Mouse (Mus musculus) limb, embryonic 14.5 days (tissue): ENCODE measurements around the gene 2410015M20Rik. TPM values are rescaled to one million over a fixed set of nuclear protein-coding genes. Genes with fewer than 3 reads are reported as not detected.
"Not testable (repeated sequence)": the region's sequence is repeated elsewhere in the genome, so short reads cannot be mapped to it uniquely, and the experiment has no call there.

Experiments used
- ATAC-seq: fragments of 200-750 bp; cut with Nextera tagmentation; 2 replicates; pipeline ENCODE4 v1.8.0; 2017; ENCODE audit warnings: low read depth, moderate number of reproducible peaks, moderate TSS enrichment; ENCODE audit not compliant: low FRiP score
- DNase-seq: peaks from one replicate; pipeline ENCODE4 v3.0.0-alpha.2; 2015; ENCODE audit warnings: low spot score
- H3K27ac ChIP-seq: fragments of 300-500 bp; sonication (generic); replicated peaks from 2 replicates; pipeline ENCODE4 v1.5.1; 2014; ENCODE audit warnings: low read depth, mild to moderate bottlenecking, low read length, moderate library complexity, mixed read lengths
- H3K27me3 ChIP-seq: fragments of 300-500 bp; sonication (generic); 2 replicates; pipeline ENCODE4 v1.6.1; 2014; ENCODE audit warnings: low read length, mixed read lengths; ENCODE audit not compliant: control insufficient read depth, insufficient read depth
- H3K36me3 ChIP-seq: fragments of 300-500 bp; sonication (generic); 2 replicates; pipeline ENCODE4 v1.6.1; 2014; ENCODE audit warnings: mild to moderate bottlenecking, low read length, moderate library complexity, mixed read lengths; ENCODE audit not compliant: control insufficient read depth, insufficient read depth
- H3K4me1 ChIP-seq: fragments of 300-500 bp; sonication (generic); 2 replicates; pipeline ENCODE4 v1.6.1; 2014; ENCODE audit warnings: antibody characterized with exemption, low read length, mixed read lengths; ENCODE audit not compliant: control insufficient read depth, insufficient read depth
- H3K4me2 ChIP-seq: fragments of 300-500 bp; sonication (generic); replicated peaks from 2 replicates; pipeline ENCODE4 v1.6.1; 2014; ENCODE audit warnings: low read depth, mild to moderate bottlenecking, low read length, moderate library complexity; ENCODE audit not compliant: severe bottlenecking
- H3K4me3 ChIP-seq: fragments of 300-500 bp; sonication (generic); replicated peaks from 2 replicates; pipeline ENCODE4 v1.5.1; 2014; ENCODE audit warnings: low read length
- H3K9ac ChIP-seq: fragments of 300-500 bp; sonication (generic); 2 replicates; pipeline ENCODE4 v1.6.1; 2014; ENCODE audit warnings: mild to moderate bottlenecking, low read depth, low read length, moderate library complexity; ENCODE audit not compliant: severe bottlenecking
- H3K9me3 ChIP-seq: fragments of 300-500 bp; sonication (generic); 2 replicates; pipeline ENCODE4 v1.6.1; 2016; ENCODE audit warnings: low read length; ENCODE audit not compliant: control insufficient read depth
- POLR2A ChIP-seq: fragments of 200-500 bp; IDR thresholded peaks from 2 replicates; pipeline ENCODE4 v1.8.0; 2012; ENCODE audit warnings: inconsistent platforms, mild to moderate bottlenecking, moderate library complexity, borderline replicate concordance; ENCODE audit not compliant: insufficient read depth, insufficient read length; ENCODE audit errors: extremely low read depth
- WGBS: fragments of 180-500 bp; shearing (Covaris S2); extraction: QIAGEN DNeasy Blood & Tissue Kit; methylation state at CpG from one replicate; pipeline ENCODE4 v1.1.7; 2014; 5-methylcytosine and 5-hydroxymethylcytosine counted together
- polyA plus RNA-seq, 2 experiments: library from polyadenylated mRNA; depleted of rRNA in 1 of 2; stranded (reverse) in 1 of 2; unstranded in 1 of 2; fragments of >200 nt; fragmentation: Nextera tagmentation in 1 of 2; extraction: Ambion mirVana in 1 of 2; gene quantifications; 2 replicates each; pipeline versions ENCODE4 v1.2.1 to v1.2.3; 2012 to 2014

2410015M20Rik gene
- polyA plus RNA-seq, 2 experiments = 141 to 294 TPM

DNA sequence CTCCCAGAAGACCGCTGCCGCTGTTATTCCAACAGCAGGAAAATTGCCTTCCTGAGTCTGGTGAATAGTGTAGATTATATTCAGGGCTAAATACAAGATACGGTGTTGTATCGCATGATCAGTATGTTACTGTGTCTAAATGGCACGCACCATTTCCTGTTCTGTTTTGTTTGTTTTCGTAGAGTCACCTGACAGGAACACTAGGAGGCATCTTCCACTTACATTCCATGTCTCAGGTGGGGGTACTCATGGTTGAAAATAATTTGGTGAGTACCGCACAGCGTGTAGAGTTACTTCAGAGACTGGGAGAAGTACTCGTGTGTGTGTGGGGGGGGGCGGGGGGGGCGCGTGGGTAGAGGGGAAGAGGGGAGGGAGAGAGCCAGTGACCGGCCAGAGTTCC is 38.0 kb upstream of the 2410015M20Rik start:
- H3K27ac ChIP-seq = no peak overlapping the region
- WGBS = 63% methylated on average over 13 of the region's 13 CpGs

DNA sequence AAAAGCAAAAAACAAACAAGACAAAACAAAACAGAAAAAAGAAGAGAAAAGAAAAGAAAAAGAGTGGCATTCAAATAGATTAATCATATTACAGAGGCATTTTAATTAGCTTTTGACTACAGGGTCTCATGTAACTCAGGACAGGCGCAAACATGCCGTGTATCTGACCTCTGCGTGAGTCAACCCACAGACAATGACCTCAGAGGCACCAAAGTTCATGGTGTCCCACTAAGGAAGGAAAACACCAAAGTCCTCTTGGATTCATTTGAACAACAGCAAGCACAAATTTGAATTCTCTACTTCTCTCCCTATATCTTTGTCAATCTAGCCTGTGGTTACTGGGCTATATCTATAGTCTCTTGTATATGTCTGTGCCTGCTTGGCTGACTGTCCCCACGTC is 33.7 kb upstream of the 2410015M20Rik start:
- Histone ChIP-seq H3K27me3 (no peaks in the 10 kb centered on the region), H3K4me3 (no peak overlapping the region), H3K9me3 (no peaks in the 10 kb centered on the region), H3K27ac (no peak overlapping the region), H3K4me1 (no peaks in the 10 kb centered on the region), H3K36me3 (no peaks in the 10 kb centered on the region), H3K9ac (no peak overlapping the region), H3K4me2 (no peak overlapping the region)
- ATAC-seq (no peak), DNase-seq (no peak)
- no peak for TF ChIP-seq POLR2A
- WGBS = 79% methylated on average over 4 of the region's 4 CpGs

More for the DNA sequence above, 38.0 kb upstream of the 2410015M20Rik start:
- H3K4me3 ChIP-seq = no peak overlapping the region
- H3K9me3 ChIP-seq = no peaks in the 10 kb centered on the region
- no peaks in the 10 kb centered on the region for H3K4me1 ChIP-seq
- no peak for DNase-seq
- no peak overlapping the region for H3K9ac ChIP-seq
- no peak for ATAC-seq
- TF ChIP-seq POLR2A = no peak
- H3K27me3 ChIP-seq = no peaks in the 10 kb centered on the region
- no peaks in the 10 kb centered on the region for H3K36me3 ChIP-seq
- no peak overlapping the region for H3K4me2 ChIP-seq

DNA sequence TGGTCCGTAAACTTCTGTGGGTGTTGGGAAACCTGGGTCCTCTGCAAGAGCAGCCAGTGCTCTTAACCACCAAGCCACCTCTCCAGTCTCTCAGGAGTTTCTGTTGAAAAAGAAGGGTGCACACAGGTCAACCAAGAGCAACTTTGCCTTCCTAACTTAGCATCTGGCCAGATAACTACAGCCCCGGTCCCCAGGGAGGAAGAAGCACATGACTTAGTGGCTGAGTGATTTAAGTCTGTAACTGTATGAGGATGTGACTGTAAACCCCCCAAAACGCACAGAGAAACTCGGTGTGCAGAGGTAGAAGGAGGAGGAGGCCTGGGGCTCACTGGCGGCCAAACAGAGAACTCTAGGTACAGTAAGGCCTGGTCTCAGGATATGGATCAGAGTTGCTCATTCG is 24.5 kb upstream of the 2410015M20Rik start:
- Histone ChIP-seq H3K36me3 (no peaks in the 10 kb centered on the region), H3K27me3 (no peaks in the 10 kb centered on the region), H3K9ac (no peak overlapping the region), H3K4me1 (no peaks in the 10 kb centered on the region), H3K4me3 (no peak overlapping the region), H3K27ac (no peak overlapping the region), H3K4me2 (no peak overlapping the region), H3K9me3 (no peaks in the 10 kb centered on the region)
- TF ChIP-seq POLR2A = no peak
- DNase-seq = no peak
- ATAC-seq = no peak
- whole genome bisulfite sequencing = 89% methylated on average over 6 of the region's 6 CpGs

DNA sequence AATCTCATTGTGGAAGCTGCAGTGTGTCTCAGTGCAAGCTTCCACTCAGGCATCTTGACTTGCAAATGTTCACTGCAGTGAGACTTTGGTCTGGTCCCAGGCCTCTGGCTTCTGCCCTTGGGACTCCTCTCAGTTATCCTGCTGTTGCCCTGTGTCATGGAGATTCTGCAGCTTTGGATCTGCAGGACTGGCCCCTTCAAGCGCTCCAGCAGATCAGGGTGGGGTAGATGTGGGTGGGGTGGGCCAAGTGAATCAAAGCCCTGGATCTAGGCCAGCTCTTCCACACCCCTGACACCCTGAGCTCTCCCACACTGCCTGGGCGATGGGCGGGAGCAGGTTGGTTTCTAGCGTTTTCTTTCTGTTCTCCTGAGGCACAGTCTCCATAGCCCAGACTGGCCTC is 22.2 kb upstream of the 2410015M20Rik start:
- Histone ChIP-seq H3K27ac (no peak overlapping the region), H3K4me2 (no peak overlapping the region), H3K9ac (no peak overlapping the region), H3K36me3 (no peaks in the 10 kb centered on the region), H3K27me3 (no peaks in the 10 kb centered on the region), H3K4me3 (no peak overlapping the region), H3K9me3 (no peaks in the 10 kb centered on the region), H3K4me1 (peaks cover 6% of the 10 kb centered on the region)
- TF ChIP-seq POLR2A = no peak
- WGBS = 63% methylated on average over 4 of the region's 4 CpGs
- ATAC-seq (no peak), DNase-seq (no peak)

DNA sequence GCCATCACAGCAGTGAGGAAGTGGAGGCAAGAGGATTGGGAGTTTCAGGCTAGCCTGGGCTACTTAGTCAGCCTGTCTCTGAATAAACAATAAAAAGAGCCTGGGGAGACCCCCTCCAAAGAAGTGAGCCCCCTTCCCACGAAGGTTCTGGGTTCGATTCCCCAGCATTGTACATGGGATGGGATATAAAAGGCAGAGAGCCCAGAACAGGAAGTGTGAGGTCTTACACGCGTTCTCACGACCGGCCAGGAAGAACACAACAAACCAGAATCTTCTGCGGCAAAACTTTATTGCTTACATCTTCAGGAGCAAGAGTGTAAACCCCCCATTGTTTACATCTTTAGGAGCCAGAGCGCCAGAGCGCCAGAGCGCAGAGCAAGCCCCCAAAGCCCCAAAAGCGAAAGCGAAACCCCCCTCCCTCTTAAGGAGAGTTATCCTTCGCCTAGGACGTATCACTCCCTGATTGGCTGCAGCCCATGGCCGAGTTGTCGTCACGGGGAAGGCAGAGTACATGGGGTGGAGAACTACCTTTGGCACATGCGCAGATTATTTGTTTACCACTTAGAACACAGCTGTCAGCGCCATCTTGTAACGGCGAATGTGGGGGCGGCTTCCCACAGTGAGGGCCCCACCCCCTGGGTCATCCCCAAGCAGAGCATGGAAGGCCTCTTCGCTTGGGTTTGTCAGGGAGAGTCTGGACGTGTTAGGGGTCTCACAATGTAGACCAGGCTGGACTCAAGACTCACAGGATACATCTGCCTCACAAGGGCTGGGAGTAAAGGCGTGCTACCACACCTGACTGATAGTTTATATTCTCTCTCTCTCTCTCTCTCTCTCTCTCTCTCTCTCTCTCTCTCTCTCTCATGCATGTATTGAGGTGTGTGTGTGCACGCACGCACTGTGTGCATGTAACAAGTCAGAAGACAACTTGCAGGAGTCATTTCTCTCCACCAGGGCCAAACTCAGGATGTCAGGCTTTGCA is 20.5 kb upstream of the 2410015M20Rik start:
- H3K27ac ChIP-seq, H3K9me3 ChIP-seq, H3K4me2 ChIP-seq, ATAC-seq, DNase-seq, H3K36me3 ChIP-seq, H3K27me3 ChIP-seq, H3K9ac ChIP-seq, H3K4me3 ChIP-seq: not testable (repeated sequence)
- WGBS = 85% methylated on average over 27 of the region's 27 CpGs
- peaks cover 17% of the 10 kb centered on the region for H3K4me1 ChIP-seq
